Mouse (Mus musculus) right cerebral cortex, adult 18-20 months (tissue): ENCODE data around the gene Mypn.

Experiments used
- DNase-seq: peaks from one replicate; pipeline ENCODE4 v3.0.0; 2022; ENCODE audit warnings: mixed read lengths

Mypn gene

DNA sequence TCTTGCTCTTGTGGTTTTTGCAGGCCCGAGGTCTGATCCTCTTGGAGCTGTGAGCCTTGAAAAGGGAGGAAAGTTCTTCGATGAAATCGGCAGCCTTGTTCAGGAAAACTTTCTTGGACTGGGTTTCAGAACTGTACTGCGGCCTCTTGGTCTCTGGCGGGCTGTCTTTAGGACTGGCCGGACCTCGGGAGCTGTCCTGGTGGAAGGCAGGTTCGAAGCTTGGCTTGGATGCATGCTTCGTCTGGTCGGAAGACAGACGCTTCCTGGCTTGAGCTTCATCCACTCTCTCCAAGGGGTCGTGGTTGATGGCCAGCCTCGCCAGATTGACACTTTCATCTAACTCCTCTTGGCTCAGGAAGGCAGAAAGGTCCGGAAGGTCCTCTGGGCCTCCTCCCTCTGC is 11.0 kb downstream of the Mypn start:
- DNase-seq = no peak

DNA sequence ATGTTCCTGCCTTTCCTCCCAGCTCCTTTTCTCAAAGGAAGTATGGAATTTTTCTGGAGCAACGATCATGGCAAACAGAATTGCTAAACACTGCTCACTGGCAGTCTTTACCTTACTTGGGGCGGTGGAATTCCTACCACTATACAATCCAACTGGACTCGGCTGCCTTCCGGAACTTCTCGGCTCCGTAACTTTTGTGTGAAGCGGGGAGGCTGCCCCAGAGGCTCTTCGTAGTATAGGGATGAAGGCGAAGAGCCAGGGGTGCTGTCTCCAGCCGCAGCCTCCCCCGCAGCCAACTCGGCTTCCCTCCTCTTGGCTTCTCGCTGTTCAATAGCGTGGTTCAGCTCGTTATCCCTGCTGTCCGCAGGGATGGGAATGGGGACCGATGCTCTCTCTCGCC is 11.5 kb downstream of the Mypn start:
- no peak for DNase-seq

DNA sequence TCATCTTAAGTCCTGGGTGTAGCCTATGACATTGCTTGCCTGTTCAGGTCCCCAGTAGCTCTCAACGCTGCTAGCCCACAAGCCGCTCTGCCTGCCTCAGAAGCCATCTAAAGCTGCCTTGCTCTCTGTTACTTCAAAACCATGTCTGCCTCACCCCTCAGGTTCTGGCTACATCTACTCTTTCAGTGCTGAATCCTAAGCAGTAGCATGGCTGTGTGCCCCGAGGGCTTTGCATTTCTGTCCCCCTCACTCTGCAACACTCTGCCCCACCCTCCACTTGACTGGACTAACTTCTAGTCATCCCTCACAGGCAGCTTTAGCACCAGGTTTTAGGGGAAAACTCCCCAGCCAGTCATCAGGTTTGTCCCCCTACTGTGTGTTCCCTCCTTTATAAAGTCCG is 19.3 kb downstream of the Mypn start:
- no peak for DNase-seq

DNA sequence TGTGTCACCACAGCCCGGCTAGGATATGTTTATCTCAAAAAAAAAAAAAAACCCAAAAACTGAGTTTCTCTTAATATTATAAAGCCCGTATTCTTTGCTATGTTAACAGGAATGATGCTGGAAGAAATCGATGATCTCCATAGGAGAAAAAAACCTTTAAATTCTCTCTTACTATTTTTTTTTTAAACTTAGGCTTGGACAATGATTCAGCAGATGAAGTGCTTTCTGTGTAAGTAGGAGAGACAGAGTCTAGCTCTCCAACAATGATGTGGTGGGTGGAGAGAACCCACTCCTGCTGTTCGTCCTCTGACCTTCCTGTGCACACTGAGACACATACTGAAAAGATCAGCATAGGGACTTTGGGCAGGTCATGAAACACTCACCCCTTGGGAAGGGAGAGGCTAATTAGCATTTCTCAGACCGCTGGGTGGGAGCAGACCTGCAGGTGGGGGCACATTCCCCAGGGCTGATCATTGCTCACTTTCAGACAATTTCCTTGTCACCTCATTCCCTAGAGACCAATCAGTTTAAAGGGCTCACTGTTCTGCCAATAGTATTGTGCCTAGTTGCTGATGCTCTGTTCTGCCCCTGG is 21.5 kb downstream of the Mypn start:
- DNase-seq = no peak

DNA sequence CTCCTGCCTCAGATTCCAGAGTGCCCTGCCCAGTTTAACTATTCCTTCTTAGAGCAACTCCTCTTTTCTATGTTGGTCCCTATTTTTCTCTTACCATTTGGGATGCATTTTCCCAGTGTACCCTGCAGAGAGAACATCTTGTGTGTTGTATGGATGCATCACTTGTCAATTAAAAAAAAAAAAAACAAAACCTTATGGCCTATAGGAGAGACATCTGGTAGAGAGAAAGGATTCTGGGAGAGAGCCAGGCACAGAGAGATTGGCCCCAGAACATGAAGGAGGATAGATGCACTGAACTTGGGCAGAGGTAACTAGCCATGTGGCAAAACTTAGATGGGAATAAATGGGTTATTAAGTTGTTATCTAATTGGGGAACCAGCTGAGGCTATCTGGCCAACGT is 22.6 kb downstream of the Mypn start:
- DNase-seq = no peak

DNA sequence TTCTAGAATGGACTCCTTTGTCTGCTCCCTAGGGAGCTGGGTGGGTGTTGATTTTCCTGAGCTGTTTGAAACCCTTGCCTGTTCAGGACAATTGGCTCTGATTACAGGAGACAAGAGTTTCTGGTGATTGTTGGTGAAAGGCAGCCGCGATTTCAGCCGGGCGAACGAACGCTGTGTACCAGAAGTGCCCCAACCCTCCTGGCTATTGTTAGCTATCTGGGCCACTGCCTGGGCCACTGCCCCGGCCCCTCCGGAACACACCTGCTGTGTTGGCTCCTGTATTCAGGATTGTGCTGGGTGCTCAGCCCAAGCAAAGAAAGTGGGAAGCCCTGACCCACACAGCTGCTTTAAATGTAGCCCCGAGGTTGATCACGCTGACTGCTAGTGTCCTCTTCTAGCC is 24.2 kb downstream of the Mypn start:
- no peak for DNase-seq

DNA sequence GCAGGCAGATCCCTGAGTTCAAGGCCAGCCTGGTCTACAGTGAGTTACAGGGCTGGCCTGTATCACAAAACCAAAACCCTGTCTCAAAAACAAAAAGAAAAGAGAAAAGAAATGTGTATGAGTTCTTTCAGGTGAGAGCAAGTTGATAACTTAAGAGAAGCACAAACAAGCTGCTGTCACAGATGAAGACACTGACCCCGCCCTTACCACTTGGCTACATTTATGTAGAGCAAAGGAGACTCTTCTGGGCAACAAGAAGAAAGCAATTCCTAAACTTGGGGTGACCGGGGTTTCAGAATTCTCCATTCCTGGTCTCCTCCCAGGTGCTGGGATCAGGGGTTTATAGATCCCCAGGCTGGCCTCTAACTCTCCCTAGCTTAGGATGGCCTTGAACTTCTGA is 25.4 kb downstream of the Mypn start:
- DNase-seq = no peak

DNA sequence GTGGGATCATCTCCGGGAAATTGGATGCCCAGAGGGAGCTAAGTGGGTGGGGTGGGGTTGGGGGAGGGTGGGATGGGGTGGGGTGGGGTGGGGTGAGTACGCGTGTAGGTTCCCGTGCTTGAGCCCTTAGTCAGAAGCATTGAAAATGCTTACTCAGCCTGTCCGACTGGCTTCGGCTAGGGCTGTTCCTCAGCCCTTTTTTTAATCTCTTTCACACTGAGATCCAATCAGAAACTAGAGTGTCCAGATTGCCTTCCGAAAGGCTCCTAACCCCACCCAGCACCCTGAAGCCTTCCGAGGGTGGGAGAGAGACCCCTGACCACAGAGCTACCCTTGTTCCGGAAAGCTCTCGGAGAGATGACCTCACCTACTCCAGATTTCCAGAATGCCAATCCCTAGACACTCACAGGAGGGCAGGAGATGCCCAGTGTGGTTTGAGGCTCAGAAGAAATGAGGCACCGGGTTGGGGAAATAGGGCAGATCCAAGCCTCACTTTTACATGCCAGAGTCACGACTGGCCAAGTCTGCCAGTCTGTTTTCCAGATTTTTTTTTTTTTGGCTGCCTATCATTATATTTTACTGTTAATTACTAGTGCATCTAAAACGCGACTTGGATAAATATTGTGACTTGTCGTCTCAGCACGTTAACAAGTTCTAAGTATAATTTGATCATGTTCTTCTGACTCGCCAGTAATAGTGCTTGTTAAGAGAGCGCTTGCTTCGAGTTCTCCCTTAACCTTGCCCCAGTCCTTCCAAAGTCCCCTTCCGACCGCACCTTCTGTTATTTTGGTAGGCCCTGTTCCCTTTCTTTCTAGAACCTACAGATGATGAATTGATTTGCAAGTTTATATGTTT is 26.2 kb downstream of the Mypn start:
- no peak for DNase-seq

DNA sequence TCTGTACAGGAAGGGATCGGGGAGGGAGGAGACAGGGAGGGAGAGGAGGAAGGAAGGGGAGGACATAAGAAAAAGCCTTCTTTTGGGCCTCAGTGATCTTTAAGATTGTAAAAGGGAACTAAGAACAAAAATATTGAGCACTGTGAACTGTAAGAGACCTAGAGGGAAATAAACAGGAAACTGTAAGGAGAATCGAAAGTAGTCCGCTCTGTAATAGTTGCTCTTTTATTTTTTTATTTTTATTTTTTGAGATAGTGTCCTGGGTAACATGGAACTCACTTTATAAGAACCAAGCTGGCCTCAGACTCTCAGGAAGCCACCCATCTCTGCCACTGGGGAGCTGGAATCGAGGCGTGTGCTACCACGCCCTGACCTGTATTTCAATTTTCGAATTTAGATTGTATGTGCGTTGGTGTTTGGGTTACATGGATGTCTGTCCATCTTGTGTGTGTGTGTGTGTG is 27.3 kb downstream of the Mypn start:
- DNase-seq = no peak

DNA sequence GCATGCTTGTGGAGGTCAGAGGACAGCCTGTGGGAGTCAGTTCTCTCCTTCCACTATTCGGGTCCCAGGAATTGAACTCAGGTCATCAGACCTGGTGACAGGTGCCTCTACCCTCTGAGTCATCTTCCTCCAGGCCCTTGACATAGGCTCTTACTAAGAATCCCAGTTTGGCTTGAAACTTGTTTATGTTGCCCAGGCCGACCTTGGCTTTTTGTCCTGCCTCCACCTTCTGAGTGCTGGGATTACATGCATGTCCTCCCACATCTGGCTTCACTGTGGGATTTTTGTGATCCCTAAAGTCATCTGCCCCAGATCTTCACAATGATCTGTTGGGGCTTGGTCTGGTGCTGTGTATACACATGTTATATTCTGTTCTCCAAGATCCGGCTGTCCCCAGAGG is 31.7 kb downstream of the Mypn start:
- DNase-seq = no peak

DNA sequence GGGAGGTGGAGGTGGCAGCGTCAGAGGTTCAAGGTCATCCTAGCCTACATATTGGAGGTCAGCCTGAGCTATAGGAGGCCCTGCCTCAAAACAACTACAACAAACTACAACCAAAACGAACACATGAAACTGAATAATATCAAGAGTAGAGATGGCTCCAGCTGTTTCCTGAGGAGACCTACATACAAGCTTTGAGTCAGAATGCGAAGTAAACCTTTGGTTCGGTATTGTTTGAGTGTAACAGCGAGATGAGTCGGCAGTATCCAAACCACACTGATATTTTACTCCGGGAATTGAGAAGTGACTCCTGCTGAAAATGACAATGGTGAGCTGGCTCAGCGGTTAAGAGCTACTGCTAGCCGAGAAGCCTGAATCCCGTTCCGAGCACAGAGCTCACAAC is 34.2 kb downstream of the Mypn start:
- no peak for DNase-seq

DNA sequence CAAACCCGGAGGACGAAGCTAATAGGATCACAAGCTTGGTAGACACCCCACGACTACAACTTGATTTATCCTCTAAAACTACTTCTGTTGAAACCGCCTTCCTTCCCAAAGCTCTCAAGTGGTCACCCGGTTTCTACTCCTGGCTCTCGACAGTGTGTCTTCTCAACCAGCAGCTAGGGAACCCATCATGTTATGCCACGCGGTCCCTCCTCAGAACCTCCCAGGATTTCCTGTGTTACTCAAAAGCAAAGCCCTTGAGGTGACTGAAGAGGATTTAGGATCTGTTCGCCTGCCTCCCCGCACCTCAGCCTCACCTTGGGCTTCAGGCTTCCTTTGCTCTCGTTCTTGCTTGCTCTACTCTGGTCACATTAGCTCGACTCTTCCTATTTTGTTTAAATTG is 35.6 kb downstream of the Mypn start:
- no peak for DNase-seq

DNA sequence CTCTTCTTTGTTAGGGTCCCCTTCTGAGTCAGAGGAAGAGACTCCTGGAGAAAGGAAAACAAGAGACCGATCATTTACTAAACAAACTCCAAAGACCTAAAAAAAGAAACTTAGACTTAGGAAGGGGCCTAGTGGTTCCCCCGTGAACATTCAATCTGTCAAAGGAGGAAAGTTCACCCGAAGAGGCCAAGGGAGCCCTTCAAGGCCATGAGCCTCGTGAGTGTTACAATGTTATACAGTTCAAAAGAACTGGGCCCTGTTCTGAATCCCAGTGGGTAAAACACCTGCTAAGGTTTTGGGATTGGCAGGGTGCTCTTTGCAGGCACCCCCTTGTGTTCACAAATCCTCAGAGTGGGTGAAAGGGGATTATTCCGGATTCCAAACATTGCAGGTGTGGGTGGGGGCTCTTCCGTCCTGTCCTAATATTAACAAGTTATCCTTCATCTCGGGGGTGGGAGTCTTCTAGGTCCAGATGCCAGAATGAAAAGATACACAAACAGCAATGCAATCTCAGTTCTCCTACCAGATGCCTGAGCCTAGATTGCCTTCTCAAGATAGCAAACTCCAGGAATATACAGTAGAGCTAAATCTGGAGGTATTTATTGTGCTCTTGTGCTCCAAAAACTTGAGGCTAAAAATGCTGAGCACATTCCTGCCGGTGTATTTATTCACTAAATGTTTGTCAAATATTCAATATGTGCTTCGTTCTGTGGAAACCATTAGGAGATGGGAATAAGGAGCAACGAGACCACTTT is 36.3 kb downstream of the Mypn start:
- DNase-seq = no peak

DNA sequence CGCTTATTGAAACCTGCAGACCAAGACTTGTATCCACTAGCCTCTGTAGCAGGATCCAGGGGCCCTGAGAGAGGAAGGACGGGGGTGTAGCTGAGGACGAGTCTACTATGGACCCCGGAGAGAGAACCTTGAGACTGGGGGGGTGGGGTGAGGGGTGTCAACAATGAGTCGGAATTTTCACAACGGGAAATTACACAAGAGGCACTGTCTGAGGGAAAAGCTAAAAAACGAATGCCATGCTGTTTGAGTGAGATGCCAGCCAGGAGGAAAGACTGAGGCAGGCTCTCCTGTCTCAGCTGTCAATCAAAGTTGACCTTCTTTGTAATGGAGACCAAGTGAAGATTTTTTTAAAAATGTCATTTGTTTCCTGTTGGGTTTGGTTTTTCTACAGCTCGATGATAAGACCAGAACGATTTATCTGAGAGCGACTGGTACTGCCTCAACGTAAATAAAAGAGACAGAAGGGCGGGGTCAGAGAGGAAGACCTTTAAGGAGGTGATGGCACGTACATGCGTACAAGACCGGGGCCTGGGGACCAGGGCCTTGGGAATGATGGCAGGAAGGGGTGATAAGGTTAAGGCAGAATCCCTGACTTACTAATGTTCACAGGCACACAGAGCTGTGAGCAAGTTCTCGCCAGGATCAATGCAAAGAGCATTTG is 37.9 kb downstream of the Mypn start:
- no peak for DNase-seq

DNA sequence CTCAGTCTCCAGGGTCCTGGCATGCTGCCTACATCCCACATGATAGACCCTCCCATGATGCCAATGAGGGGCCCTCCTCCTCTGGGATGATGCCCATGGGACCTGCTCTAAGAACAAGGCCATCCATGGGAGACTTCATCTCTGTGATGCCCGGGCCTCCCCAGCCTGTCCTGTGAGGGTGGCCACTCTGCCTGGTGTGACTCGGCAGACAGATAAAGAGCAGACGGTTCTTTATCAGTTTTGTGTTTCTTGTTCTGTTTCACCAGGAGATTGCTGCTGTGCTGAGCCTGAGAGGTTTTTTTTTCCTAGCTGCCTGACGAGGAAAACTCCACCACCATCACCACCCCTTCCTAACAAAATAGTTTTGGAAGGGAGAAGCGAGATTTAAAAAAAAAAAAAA is 42.5 kb downstream of the Mypn start:
- DNase-seq = no peak

DNA sequence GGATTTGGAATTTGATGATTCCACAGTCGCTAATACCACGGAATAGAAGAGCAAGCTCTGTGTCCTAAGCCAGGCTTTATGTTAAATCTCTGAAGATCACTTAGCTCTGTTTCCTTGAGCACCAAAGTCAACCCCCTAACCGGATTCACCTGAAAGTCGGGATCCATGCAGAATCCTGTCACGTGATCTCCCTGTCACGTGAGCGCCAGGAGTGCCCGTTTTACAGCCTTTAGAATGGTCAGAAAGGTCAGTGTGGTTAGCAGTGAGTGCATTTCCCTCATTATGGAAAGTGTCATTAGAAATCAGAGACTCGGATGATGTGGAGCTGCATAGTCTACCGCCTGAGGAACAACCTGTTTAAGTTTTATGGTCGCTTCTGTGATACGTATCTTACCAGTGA is 43.1 kb downstream of the Mypn start:
- DNase-seq = no peak

DNA sequence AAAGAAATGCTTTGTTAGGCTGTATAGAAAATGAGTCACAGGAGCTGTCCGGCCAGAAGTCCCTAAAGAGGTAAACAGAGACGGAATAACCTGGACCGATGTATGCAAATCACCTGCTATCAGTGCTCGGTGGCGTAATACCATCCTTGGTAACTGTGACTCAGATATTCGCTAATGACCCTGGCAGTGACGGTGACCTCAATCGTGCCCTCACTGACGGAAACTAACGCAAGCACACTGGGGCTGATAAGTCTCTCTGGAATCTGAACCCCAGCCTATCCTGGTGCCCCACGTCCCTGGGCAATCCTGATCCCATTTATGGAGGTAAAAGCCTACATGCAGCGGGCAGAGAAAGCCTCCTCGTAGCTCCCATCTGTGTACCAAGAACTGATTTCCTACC is 45.6 kb downstream of the Mypn start:
- no peak for DNase-seq

DNA sequence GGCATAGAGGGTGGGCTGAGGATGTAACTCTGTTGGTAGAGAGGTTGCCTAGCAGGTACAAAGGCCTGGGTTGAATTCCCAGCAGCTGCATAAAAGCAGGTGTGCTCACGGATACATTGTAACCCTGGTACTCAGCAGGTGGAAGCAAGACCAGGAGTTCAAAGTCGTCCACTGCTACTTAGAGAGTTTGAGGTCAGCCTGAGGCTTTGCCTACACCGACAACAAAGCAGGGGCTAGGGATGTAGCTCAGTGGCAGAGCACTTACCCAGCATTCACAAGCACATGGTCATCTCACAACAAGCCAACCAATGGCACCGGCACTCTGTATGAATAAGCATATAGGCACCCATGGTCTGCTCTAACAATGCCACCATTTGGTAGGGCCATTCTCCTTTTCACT is 46.3 kb downstream of the Mypn start:
- no peak for DNase-seq

DNA sequence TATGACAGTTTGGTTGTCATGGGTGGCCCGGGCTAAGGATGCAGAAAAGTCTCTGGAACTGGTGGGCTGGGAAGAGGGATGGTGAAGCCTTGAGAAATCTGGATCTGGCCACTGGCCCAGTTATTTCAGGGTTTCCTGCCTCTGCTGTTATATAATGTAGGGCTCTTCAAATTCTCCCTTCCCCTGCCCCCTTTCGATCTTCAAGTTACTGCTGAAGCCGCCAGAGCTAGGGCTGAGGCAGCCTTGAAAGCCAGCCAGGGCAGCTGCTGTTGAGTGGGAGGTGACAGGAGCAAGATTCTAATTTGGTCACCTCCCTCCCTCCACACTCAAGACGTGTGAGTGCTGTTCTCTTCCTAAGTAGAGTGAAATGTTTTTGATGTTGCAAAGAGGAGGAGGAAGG is 46.8 kb downstream of the Mypn start:
- DNase-seq = peak; percentile 95

DNA sequence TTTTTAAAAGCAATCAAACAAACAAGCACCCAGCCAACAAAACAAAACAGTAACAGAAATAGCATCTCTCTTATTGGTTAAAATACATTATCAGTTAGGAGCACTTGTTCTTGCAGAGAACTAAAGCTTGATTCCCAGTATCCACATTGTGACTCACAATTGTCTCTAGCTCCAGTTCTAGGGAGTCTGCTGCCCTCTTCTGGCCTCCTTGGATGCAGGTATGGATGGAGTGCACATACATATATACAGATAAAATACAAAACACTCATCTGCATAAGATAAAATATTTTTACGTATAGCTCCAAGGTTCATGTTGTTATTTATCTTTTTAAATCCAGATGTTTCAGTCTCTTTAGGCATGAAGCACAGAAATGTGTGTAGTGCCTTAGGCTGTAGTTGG is 47.4 kb downstream of the Mypn start:
- no peak for DNase-seq

DNA sequence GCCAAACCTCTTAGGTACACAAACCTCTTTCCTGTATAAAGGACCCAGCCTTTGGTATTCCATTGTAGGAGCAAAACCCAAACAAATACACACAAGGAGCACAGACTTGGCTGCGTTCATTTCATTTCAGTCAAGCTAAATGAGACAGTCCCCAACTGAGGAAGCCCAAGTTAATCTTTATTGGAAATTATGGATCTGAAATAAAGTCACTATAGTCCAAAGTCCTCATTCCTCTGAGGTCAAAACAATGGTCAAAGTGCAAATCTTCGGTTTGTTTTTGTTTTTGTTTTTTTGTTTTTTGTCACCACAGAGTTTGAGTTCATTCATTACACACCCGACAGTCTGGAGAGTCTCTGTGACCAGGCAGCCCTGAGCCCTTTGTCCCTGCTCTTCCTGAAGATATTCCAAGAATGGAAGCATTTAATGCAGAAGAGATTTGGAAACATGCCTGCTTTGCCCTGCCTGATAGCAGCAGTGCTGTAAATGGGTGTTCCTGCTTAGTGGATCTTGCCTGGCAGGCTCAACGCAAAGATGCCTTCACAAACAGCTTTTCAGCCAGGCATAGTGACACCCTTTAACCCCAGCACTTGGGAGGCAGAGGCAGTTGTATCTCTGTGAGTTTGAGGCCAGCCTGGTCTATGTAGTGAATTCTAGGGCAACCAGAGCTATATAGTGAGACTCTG is 47.9 kb downstream of the Mypn start:
- DNase-seq = no peak

DNA sequence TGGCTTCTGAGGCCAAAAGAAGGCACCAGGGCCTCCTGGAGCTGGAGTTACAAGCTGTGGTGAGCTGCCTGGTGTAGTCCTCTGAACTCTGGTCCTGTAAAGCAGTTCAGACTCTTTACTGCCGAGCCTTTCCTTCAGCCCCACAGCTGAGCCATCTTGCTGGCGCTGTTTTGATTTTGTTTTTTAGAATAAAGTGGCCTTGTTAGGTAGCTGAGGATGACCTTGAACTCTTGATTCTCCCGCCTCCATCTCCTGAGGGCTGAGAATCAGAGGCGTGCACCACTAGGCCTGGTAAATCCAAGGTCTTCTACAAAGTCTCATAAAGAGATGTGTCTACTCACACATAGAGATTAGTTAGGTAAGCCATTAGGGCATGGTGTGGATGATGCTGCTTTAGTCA is 49.0 kb downstream of the Mypn start:
- no peak for DNase-seq

DNA sequence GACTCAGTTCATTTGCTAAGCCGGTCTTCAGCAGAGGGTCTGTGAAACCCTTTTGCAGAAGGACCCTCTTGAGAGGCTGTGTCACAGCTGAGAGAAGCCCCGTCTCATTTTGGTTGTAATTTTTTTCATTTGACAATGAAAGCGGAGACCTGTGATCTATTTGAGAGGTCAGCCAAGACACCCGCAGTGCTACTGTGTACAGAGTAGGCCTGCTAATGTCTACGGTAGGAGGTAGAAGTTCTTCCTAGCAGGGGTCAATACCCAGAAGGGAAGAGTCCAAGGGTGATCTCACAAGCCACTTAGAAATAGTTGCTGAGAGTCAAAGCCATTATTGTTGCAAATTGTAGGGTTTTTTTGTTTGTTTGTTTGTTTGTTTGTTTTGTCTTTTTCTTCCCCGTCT is 49.5 kb downstream of the Mypn start:
- no peak for DNase-seq
